Mouse (Mus musculus) kidney, embryonic 14.5 days (tissue): ENCODE measurements at regions not wholly inside any gene's neighbourhood (a gene's known extent, or its start where the extent isn't known, plus 50 kb on each side); places are given as distances from the start of the nearest gene placed in this dataset.

Experiments
- ATAC-seq: fragments of 200-750 bp; cut with Nextera tagmentation; 2 replicates; pipeline ENCODE4 v1.8.0; 2017; ENCODE audit warnings: moderate number of reproducible peaks, mild to moderate bottlenecking, moderate TSS enrichment, moderate library complexity; ENCODE audit not compliant: low FRiP score, low TSS enrichment
- H3K27ac ChIP-seq: fragments of 300-500 bp; sonication (generic); 2 replicates; pipeline ENCODE4 v1.5.1; 2014; ENCODE audit warnings: low read depth, mild to moderate bottlenecking, low read length, moderate library complexity, mixed read lengths
- H3K27me3 ChIP-seq: fragments of 300-500 bp; sonication (generic); 2 replicates; pipeline ENCODE4 v1.6.1; 2014; ENCODE audit warnings: mild to moderate bottlenecking, low read length; ENCODE audit not compliant: control insufficient read depth, insufficient read depth
- H3K36me3 ChIP-seq: fragments of 300-500 bp; sonication (generic); 2 replicates; pipeline ENCODE4 v1.6.1; 2014; ENCODE audit warnings: low read length, mixed read lengths; ENCODE audit not compliant: control insufficient read depth, insufficient read depth
- H3K4me1 ChIP-seq: fragments of 300-500 bp; sonication (generic); 2 replicates; pipeline ENCODE4 v1.6.1; 2014; ENCODE audit warnings: low read length, mixed read lengths; ENCODE audit not compliant: control insufficient read depth, insufficient read depth
- H3K4me2 ChIP-seq: fragments of 300-500 bp; sonication (generic); replicated peaks from 2 replicates; pipeline ENCODE4 v1.6.1; 2014; ENCODE audit warnings: low read depth, mild to moderate bottlenecking, low read length
- H3K4me3 ChIP-seq: fragments of 300-500 bp; sonication (generic); 2 replicates; pipeline ENCODE4 v1.5.1; 2014; ENCODE audit warnings: mild to moderate bottlenecking, low read length
- H3K9ac ChIP-seq: fragments of 300-500 bp; sonication (generic); 2 replicates; pipeline ENCODE4 v1.6.1; 2014; ENCODE audit warnings: low read depth, mild to moderate bottlenecking, low read length, moderate library complexity
- H3K9me3 ChIP-seq: fragments of 300-500 bp; sonication (generic); 2 replicates; pipeline ENCODE4 v1.6.1; 2016; ENCODE audit warnings: low read length; ENCODE audit not compliant: control insufficient read depth
- WGBS: fragments of 180-500 bp; shearing (Covaris S2); extraction: QIAGEN DNeasy Blood & Tissue Kit; methylation state at CpG from one replicate; pipeline ENCODE4 v1.1.7; 2014; 5-methylcytosine and 5-hydroxymethylcytosine counted together

- Histone ChIP-seq H3K4me1 (peaks cover 38% of the 10 kb centered on the region), H3K9ac (peak overlapping the region; percentile 38; the same call in 1 of the 2 replicates), H3K36me3 (no peaks in the 10 kb centered on the region), H3K9me3 (no peaks in the 10 kb centered on the region), H3K27me3 (no peaks in the 10 kb centered on the region), H3K4me3 (no peak overlapping the region), H3K4me2 (peak overlapping the region; percentile 23; the same call in 1 of the 2 replicates), H3K27ac (peak overlapping the region; percentile 93)
- ATAC-seq: peak; percentile 71
- WGBS: 3% methylated on average over 11 of the region's 11 CpGs
Observed at GRCm38 (mm10) chr14:76622634-76623291, 66.1 kb upstream of the Serp2 start.

GRCm38 (mm10) chr14:76619038-76619409 lies 62.3 kb upstream of the Serp2 start:
- Histone ChIP-seq H3K27ac (no peak overlapping the region), H3K4me2 (no peak overlapping the region), H3K9ac (no peak overlapping the region), H3K27me3 (no peaks in the 10 kb centered on the region), H3K4me3 (no peak overlapping the region), H3K9me3 (no peaks in the 10 kb centered on the region), H3K36me3 (no peaks in the 10 kb centered on the region), H3K4me1 (peaks cover 28% of the 10 kb centered on the region)
- ATAC-seq: no peak
- 82% methylated on average over 7 of the region's 7 CpGs for WGBS

GRCm38 (mm10) chr14:76618331-76619037 lies 61.8 kb upstream of the Serp2 start:
- H3K27ac ChIP-seq: no peak overlapping the region

DNA sequence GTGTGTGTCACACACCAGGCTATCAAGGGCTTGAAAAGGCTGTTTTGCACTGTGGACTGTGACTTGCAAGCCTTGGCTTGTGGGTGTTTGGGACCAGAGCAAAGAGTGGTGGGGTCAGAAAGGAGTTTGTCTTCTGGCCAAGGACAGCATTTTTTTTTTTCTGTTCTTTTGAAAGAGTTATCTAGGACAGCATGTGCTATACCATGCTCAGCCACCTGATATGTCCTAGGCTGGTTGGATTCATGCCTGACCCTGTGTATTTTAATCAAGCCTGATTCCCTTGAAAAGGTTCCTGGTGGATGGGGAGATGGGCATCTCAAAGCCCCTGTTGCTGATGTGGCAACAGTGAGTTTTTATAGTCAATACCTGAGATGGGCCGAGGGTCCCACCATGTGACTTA lies 61.2 kb upstream of the Serp2 start:
- ATAC-seq: no peak
- no peaks in the 10 kb centered on the region for H3K27me3 ChIP-seq
- H3K4me3 ChIP-seq: no peak overlapping the region
- no peak overlapping the region for H3K27ac ChIP-seq
- 81% methylated on average over 1 of the region's 1 CpGs for WGBS
- H3K9ac ChIP-seq: no peak overlapping the region
- H3K9me3 ChIP-seq: no peaks in the 10 kb centered on the region
- no peak overlapping the region for H3K4me2 ChIP-seq
- H3K36me3 ChIP-seq: no peaks in the 10 kb centered on the region
- H3K4me1 ChIP-seq: peaks cover 17% of the 10 kb centered on the region

More at GRCm38 (mm10) chr14:76618331-76619037, 61.8 kb upstream of the Serp2 start:
- no peak for ATAC-seq
- 52% methylated on average over 14 of the region's 14 CpGs for WGBS
- Histone ChIP-seq H3K4me2 (no peak overlapping the region), H3K9me3 (no peaks in the 10 kb centered on the region), H3K9ac (no peak overlapping the region), H3K4me1 (peaks cover 23% of the 10 kb centered on the region), H3K4me3 (no peak overlapping the region), H3K36me3 (no peaks in the 10 kb centered on the region), H3K27me3 (no peaks in the 10 kb centered on the region)

GRCm38 (mm10) chr14:76617447-76617846 lies 60.8 kb upstream of the Serp2 start:
- H3K4me2 ChIP-seq: no peak overlapping the region
- H3K9ac ChIP-seq: no peak overlapping the region
- ATAC-seq: no peak
- WGBS: 80% methylated on average over 11 of the region's 11 CpGs
- no peak overlapping the region for H3K4me3 ChIP-seq
- H3K27me3 ChIP-seq: no peaks in the 10 kb centered on the region
- no peak overlapping the region for H3K27ac ChIP-seq
- no peaks in the 10 kb centered on the region for H3K9me3 ChIP-seq
- H3K36me3 ChIP-seq: no peaks in the 10 kb centered on the region
- peaks cover 12% of the 10 kb centered on the region for H3K4me1 ChIP-seq

DNA sequence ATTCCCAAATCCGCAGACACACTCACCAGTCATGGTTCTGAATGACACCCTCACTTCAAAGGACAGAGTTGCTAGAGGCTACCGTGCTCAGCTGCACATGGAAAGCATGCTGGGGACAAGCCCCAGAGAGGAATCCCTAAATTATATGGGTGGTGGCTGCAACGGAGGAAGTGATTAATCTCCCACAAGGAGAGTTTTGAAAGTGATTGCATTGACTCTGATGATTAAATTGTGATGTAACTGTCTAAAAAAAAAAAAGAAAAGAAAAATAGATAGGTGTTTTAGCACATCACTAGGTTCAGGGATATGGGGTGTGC lies 59.6 kb upstream of the Serp2 start:
- ATAC-seq: no peak
- Histone ChIP-seq H3K4me1 (peaks cover 6% of the 10 kb centered on the region; the same call in 1 of the 2 replicates), H3K4me3 (no peak overlapping the region), H3K4me2 (no peak overlapping the region), H3K9ac (no peak overlapping the region), H3K27ac (no peak overlapping the region), H3K27me3 (no peaks in the 10 kb centered on the region), H3K36me3 (no peaks in the 10 kb centered on the region), H3K9me3 (no peaks in the 10 kb centered on the region)
- 22% methylated on average over 3 of the region's 3 CpGs for WGBS

- H3K27me3 ChIP-seq: no peaks in the 10 kb centered on the region
- H3K4me3 ChIP-seq: no peak overlapping the region
- no peak overlapping the region for H3K27ac ChIP-seq
- 63% methylated on average over 8 of the region's 8 CpGs for whole genome bisulfite sequencing
- no peaks in the 10 kb centered on the region for H3K36me3 ChIP-seq
- H3K4me2 ChIP-seq: no peak overlapping the region
- H3K9ac ChIP-seq: no peak overlapping the region
- ATAC-seq: no peak
- peaks cover 6% of the 10 kb centered on the region; the same call in 1 of the 2 replicates for H3K4me1 ChIP-seq
- H3K9me3 ChIP-seq: no peaks in the 10 kb centered on the region
Observed at GRCm38 (mm10) chr14:76615603-76616366, 59.1 kb upstream of the Serp2 start.

GRCm38 (mm10) chr14:76615182-76615581 lies 58.5 kb upstream of the Serp2 start:
- Histone ChIP-seq H3K27ac (no peak overlapping the region), H3K9me3 (no peaks in the 10 kb centered on the region), H3K4me3 (no peak overlapping the region), H3K36me3 (no peaks in the 10 kb centered on the region), H3K4me1 (peaks cover 11% of the 10 kb centered on the region), H3K4me2 (no peak overlapping the region), H3K9ac (no peak overlapping the region), H3K27me3 (no peaks in the 10 kb centered on the region)
- 61% methylated on average over 11 of the region's 11 CpGs for WGBS
- no peak for ATAC-seq

DNA sequence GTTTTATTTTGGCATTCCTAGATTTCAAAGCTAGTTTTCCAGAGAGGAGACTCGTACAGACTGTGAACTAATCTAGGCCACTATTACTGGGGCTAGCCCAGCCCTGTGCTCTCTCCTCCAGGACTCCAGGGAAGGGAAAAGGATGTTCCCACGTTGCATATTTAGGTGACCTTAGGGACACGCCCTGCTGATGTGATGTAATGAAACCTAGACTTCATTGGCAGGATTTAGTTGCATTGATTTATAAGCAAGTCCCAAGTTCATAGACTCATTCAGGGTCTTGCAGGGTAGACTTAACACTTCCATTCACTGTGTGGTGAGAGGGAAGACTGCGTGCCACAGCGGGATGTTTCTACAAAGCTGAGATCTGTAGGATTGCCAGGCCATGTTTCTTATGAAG lies 58.0 kb upstream of the Serp2 start:
- Histone ChIP-seq H3K27me3 (no peaks in the 10 kb centered on the region), H3K36me3 (no peaks in the 10 kb centered on the region), H3K9me3 (no peaks in the 10 kb centered on the region), H3K4me1 (peaks cover 12% of the 10 kb centered on the region), H3K9ac (no peak overlapping the region), H3K27ac (no peak overlapping the region), H3K4me2 (no peak overlapping the region), H3K4me3 (no peak overlapping the region)
- ATAC-seq: no peak
- 76% methylated on average over 5 of the region's 5 CpGs for WGBS
